Mouse (Mus musculus) bone marrow, adult 2 months (tissue): ENCODE data around the gene Cpsf4l.

Experiments used
- CTCF ChIP-seq: fragments of 200-500 bp; IDR thresholded peaks from 2 replicates; pipeline ENCODE4 v1.5.1; 2011; ENCODE audit warnings: low read length, control low read depth; ENCODE audit not compliant: control insufficient read depth, insufficient read depth
- POLR2A ChIP-seq: fragments of 200-500 bp; IDR thresholded peaks from 2 replicates; pipeline ENCODE4 v1.6.1; 2011; ENCODE audit warnings: low read depth, mild to moderate bottlenecking, control low read depth, low read length, borderline replicate concordance; ENCODE audit not compliant: control insufficient read depth

GRCm38 (mm10) chr11:113748797-113749521 lies 39.1 kb upstream of the Cpsf4l start:
- TF ChIP-seq POLR2A = no peak
- TF ChIP-seq CTCF = no peak
